Mouse (Mus musculus) midbrain, embryonic 16.5 days (tissue): ENCODE data around the gene Mettl5. TPM values are rescaled to one million over a fixed set of nuclear protein-coding genes. Genes with fewer than 3 reads are reported as not detected.

Experiments used
- ATAC-seq: fragments of 200-750 bp; cut with Nextera tagmentation; 2 replicates; pipeline ENCODE4 v1.8.0; 2017; ENCODE audit warnings: moderate TSS enrichment
- H3K27ac ChIP-seq: fragments of 300-500 bp; sonication (generic); 2 replicates; pipeline ENCODE4 v1.5.1; 2014; ENCODE audit warnings: mild to moderate bottlenecking, low read length, mixed read lengths
- H3K27me3 ChIP-seq: fragments of 300-500 bp; sonication (generic); 2 replicates; pipeline ENCODE4 v1.6.1; 2014; ENCODE audit warnings: low read depth, low read length, mixed read lengths; ENCODE audit not compliant: control insufficient read depth, insufficient read depth
- H3K36me3 ChIP-seq: fragments of 300-500 bp; sonication (generic); 2 replicates; pipeline ENCODE4 v1.6.1; 2014; ENCODE audit warnings: mild to moderate bottlenecking, low read length, moderate library complexity, mixed read lengths; ENCODE audit not compliant: control insufficient read depth, insufficient read depth
- H3K4me1 ChIP-seq: fragments of 300-500 bp; sonication (generic); 2 replicates; pipeline ENCODE4 v1.6.1; 2014; ENCODE audit warnings: mild to moderate bottlenecking, low read length, mixed read lengths; ENCODE audit not compliant: control insufficient read depth, insufficient read depth
- H3K4me2 ChIP-seq: fragments of 300-500 bp; sonication (generic); 2 replicates; pipeline ENCODE4 v1.6.1; 2014; ENCODE audit warnings: mild to moderate bottlenecking, low read length, mixed read lengths
- H3K4me3 ChIP-seq: fragments of 300-500 bp; sonication (generic); 2 replicates; pipeline ENCODE4 v1.5.1; 2014; ENCODE audit warnings: low read depth, mild to moderate bottlenecking, low read length, moderate library complexity, mixed read lengths
- H3K9ac ChIP-seq: fragments of 300-500 bp; sonication (generic); 2 replicates; pipeline ENCODE4 v1.6.1; 2014; ENCODE audit warnings: low read depth, low read length, mixed read lengths
- H3K9me3 ChIP-seq: fragments of 300-500 bp; sonication (generic); replicated peaks from 2 replicates; pipeline ENCODE4 v1.6.1; 2014; ENCODE audit warnings: mild to moderate bottlenecking, low read length, mixed read lengths; ENCODE audit not compliant: control insufficient read depth, poor library complexity, severe bottlenecking
- WGBS: fragments of 180-500 bp; shearing (Covaris S2); extraction: QIAGEN DNeasy Blood & Tissue Kit; methylation state at CpG from one replicate; pipeline ENCODE4 v1.1.7; 2014; 5-methylcytosine and 5-hydroxymethylcytosine counted together
- polyA plus RNA-seq: library from polyadenylated mRNA; unstranded; fragments of >200 nt; fragmentation: Nextera tagmentation; extraction: Ambion mirVana; gene quantifications from 2 replicates; pipeline ENCODE4 v1.2.1, GENCODE M21; 2015

Mettl5 gene
- polyA plus RNA-seq, 1 experiment from 2014 or later, result 32.5 TPM

- Histone ChIP-seq H3K9me3 (no peaks in the 10 kb centered on the region), H3K4me2 (peak overlapping the region; percentile 77), H3K36me3 (0 out of 2 replicates have a peak, but pooled peaks cover 2% of the 10 kb centered on the region), H3K9ac (peak overlapping the region; percentile 96), H3K27me3 (no peaks in the 10 kb centered on the region; the same call in 1 of the 2 replicates), H3K27ac (peak overlapping the region; percentile 98), H3K4me3 (peak overlapping the region; percentile 83), H3K4me1 (peaks cover 38% of the 10 kb centered on the region)
- WGBS, result under 1% methylated on average over 58 of the region's 80 CpGs
- ATAC-seq, result peak; percentile 86
These were observed 62.9 kb downstream of the Mettl5 start for GRCm38 (mm10) chr2:69822361-69823128.

- ATAC-seq, result no peak
- Histone ChIP-seq H3K9ac (peak within 1 kb of the TSS; percentile 96), H3K4me2 (peak within 1 kb of the TSS; percentile 77), H3K36me3 (0 out of 2 replicates have a peak, but pooled peaks cover 2% of the 10 kb centered on the region), H3K27ac (peak within 1 kb of the TSS; percentile 98), H3K4me1 (peaks cover 38% of the 10 kb centered on the region), H3K27me3 (no peaks in the 10 kb centered on the region; the same call in 1 of the 2 replicates), H3K4me3 (peak within 1 kb of the TSS; percentile 83), H3K9me3 (no peaks in the 10 kb centered on the region)
- 29% methylated on average over 8 of the region's 8 CpGs for WGBS
These were observed 63.7 kb downstream of the Mettl5 start, which contains the start of gene Klhl23 for GRCm38 (mm10) chr2:69821711-69822110. Gene Klhl23 (plus strand): TSS chr2:69821944.

Other genes with a start within 250 kb of the Mettl5 start
- gene Bbs5, start 238.4 kb downstream of the Mettl5 start, polyA plus RNA-seq, result 30.1 and 31.5 TPM in 2 replicates
- gene Klhl41, start 215.5 kb downstream of the Mettl5 start, polyA plus RNA-seq, result 0.12 and 0.23 TPM in 2 replicates
- 18.0 and 18.2 TPM in 2 replicates for gene Fastkd1, start 172.1 kb downstream of the Mettl5 start, polyA plus RNA-seq
- gene Ppig, start 163.1 kb downstream of the Mettl5 start, polyA plus RNA-seq, result 135 and 147 TPM in 2 replicates
- 2.6 and 3.0 TPM in 2 replicates for gene Ccdc173, start 96.0 kb downstream of the Mettl5 start, polyA plus RNA-seq
- 35.9 and 38.5 TPM in 2 replicates for gene Phospho2, start 96.0 kb downstream of the Mettl5 start, polyA plus RNA-seq
- gene Klhl23, start 63.7 kb downstream of the Mettl5 start, polyA plus RNA-seq, result 93.3 and 104 TPM in 2 replicates
- 241 and 245 TPM in 2 replicates for gene Ssb, start 24.1 kb downstream of the Mettl5 start, polyA plus RNA-seq
- 20.3 and 20.6 TPM in 2 replicates for gene Ubr3, start 11.6 kb upstream of the Mettl5 start, polyA plus RNA-seq
- 0.16 and 0.32 TPM in 2 replicates for gene Myo3b, start 153.5 kb upstream of the Mettl5 start, polyA plus RNA-seq